Mouse (Mus musculus) liver, embryonic 11.5 days (tissue): ENCODE measurements around the gene 2410004P03Rik. TPM values are rescaled to one million over a fixed set of nuclear protein-coding genes. Genes with fewer than 3 reads are reported as not detected.
"Not testable (repeated sequence)": the region's sequence is repeated elsewhere in the genome, so short reads cannot be mapped to it uniquely, and the experiment has no call there.

Experiments
- ATAC-seq: fragments of 200-750 bp; cut with Nextera tagmentation; replicated peaks from 2 replicates; pipeline ENCODE4 v1.8.0; 2017; ENCODE audit warnings: moderate number of reproducible peaks, mild to moderate bottlenecking, moderate TSS enrichment, moderate library complexity; ENCODE audit not compliant: low FRiP score
- DNase-seq: peaks from one replicate; pipeline ENCODE4 v3.0.0-alpha.2; 2017; ENCODE audit warnings: low spot score
- H3K27ac ChIP-seq: fragments of 300-500 bp; sonication (generic); 2 replicates; pipeline ENCODE4 v1.5.1; 2014; ENCODE audit warnings: mild to moderate bottlenecking, low read depth, low read length, control low read depth
- H3K27me3 ChIP-seq: fragments of 300-500 bp; sonication (generic); replicated peaks from 2 replicates; pipeline ENCODE4 v1.6.1; 2014; ENCODE audit warnings: low read length, mixed read lengths; ENCODE audit not compliant: control insufficient read depth, insufficient read depth
- H3K36me3 ChIP-seq: fragments of 300-500 bp; sonication (generic); 2 replicates; pipeline ENCODE4 v1.6.1; 2014; ENCODE audit warnings: mild to moderate bottlenecking, low read length, moderate library complexity, mixed read lengths; ENCODE audit not compliant: control insufficient read depth, insufficient read depth
- H3K4me1 ChIP-seq: fragments of 300-500 bp; sonication (generic); replicated peaks from 2 replicates; pipeline ENCODE4 v1.6.1; 2014; ENCODE audit warnings: low read length, mixed read lengths; ENCODE audit not compliant: control insufficient read depth, insufficient read depth
- H3K4me2 ChIP-seq: fragments of 300-500 bp; sonication (generic); 2 replicates; pipeline ENCODE4 v1.6.1; 2014; ENCODE audit warnings: mild to moderate bottlenecking, control low read depth, moderate library complexity
- H3K4me3 ChIP-seq: fragments of 300-500 bp; sonication (generic); 2 replicates; pipeline ENCODE4 v1.5.1; 2014; ENCODE audit warnings: low read depth, low read length, control low read depth
- H3K9ac ChIP-seq: fragments of 300-500 bp; sonication (generic); 2 replicates; pipeline ENCODE4 v1.6.1; 2014; ENCODE audit warnings: low read depth, low read length, control low read depth
- H3K9me3 ChIP-seq: fragments of 300-500 bp; sonication (generic); 2 replicates; pipeline ENCODE4 v1.6.1; 2016; ENCODE audit warnings: low read length, inconsistent platforms, mixed read lengths; ENCODE audit not compliant: control insufficient read depth
- WGBS: fragments of 180-500 bp; shearing (Covaris S2); extraction: QIAGEN DNeasy Blood & Tissue Kit; methylation state at CpG from one replicate; pipeline ENCODE4 v1.1.7; 2014; 5-methylcytosine and 5-hydroxymethylcytosine counted together
- polyA plus RNA-seq: library from polyadenylated mRNA; unstranded; fragments of >200 nt; fragmentation: Nextera tagmentation; extraction: Ambion mirVana; gene quantifications from 2 replicates; pipeline ENCODE4 v1.2.1, GENCODE M21; 2014

The 2410004P03Rik gene
- polyA plus RNA-seq, 1 experiment from 2014 or later: 0.11 TPM

GRCm38 (mm10) chr12:17033464-17033841 is 21.9 kb upstream of the 2410004P03Rik start:
- no peaks in the 10 kb centered on the region for H3K4me1 ChIP-seq
- ATAC-seq: no peak
- WGBS: 79% methylated on average over 9 of the region's 9 CpGs

GRCm38 (mm10) chr12:17032694-17033463 is 21.4 kb upstream of the 2410004P03Rik start:
- 38% methylated on average over 13 of the region's 13 CpGs for WGBS
- ATAC-seq: no peak
- peak overlapping the region; percentile 17; the same call in 1 of the 2 replicates for H3K4me2 ChIP-seq
- no peak overlapping the region for H3K9ac ChIP-seq
- DNase-seq: peak; percentile 37
- no peaks in the 10 kb centered on the region for H3K36me3 ChIP-seq
- no peaks in the 10 kb centered on the region for H3K27me3 ChIP-seq
- no peak overlapping the region for H3K27ac ChIP-seq
- no peaks in the 10 kb centered on the region for H3K9me3 ChIP-seq
- H3K4me1 ChIP-seq: no peaks in the 10 kb centered on the region
- H3K4me3 ChIP-seq: no peak overlapping the region

More at GRCm38 (mm10) chr12:17033464-17033841, 21.9 kb upstream of the 2410004P03Rik start:
- Histone ChIP-seq H3K9me3 (no peaks in the 10 kb centered on the region), H3K9ac (no peak overlapping the region), H3K4me2 (no peak overlapping the region), H3K27me3 (no peaks in the 10 kb centered on the region), H3K4me3 (no peak overlapping the region), H3K27ac (no peak overlapping the region), H3K36me3 (no peaks in the 10 kb centered on the region)
- DNase-seq: no peak

- no peak overlapping the region for H3K4me3 ChIP-seq
- no peaks in the 10 kb centered on the region for H3K9me3 ChIP-seq
- 90% methylated on average over 6 of the region's 6 CpGs for WGBS
- no peaks in the 10 kb centered on the region for H3K4me1 ChIP-seq
- no peak overlapping the region for H3K4me2 ChIP-seq
- H3K27me3 ChIP-seq: no peaks in the 10 kb centered on the region
- DNase-seq (no peak), ATAC-seq (no peak)
- H3K27ac ChIP-seq: no peak overlapping the region
- H3K9ac ChIP-seq: no peak overlapping the region
- no peaks in the 10 kb centered on the region for H3K36me3 ChIP-seq
Measured at GRCm38 (mm10) chr12:17024554-17025110, 13.1 kb upstream of the 2410004P03Rik start.

- no peaks in the 10 kb centered on the region for H3K27me3 ChIP-seq
- ATAC-seq (no peak), DNase-seq (no peak)
- no peaks in the 10 kb centered on the region for H3K36me3 ChIP-seq
- 83% methylated on average over 4 of the region's 4 CpGs for WGBS
- no peak overlapping the region for H3K4me2 ChIP-seq
- no peaks in the 10 kb centered on the region for H3K4me1 ChIP-seq
- H3K9me3 ChIP-seq: no peaks in the 10 kb centered on the region
- H3K9ac ChIP-seq: no peak overlapping the region
- H3K27ac ChIP-seq: no peak overlapping the region
- H3K4me3 ChIP-seq: no peak overlapping the region
Measured at GRCm38 (mm10) chr12:17022145-17022544, 10.6 kb upstream of the 2410004P03Rik start.

- H3K4me2 ChIP-seq, H3K4me3 ChIP-seq, H3K9me3 ChIP-seq, H3K4me1 ChIP-seq, H3K9ac ChIP-seq, DNase-seq, ATAC-seq, H3K27ac ChIP-seq, H3K36me3 ChIP-seq, H3K27me3 ChIP-seq: not testable (repeated sequence)
- 71% methylated on average over 4 of the region's 4 CpGs for WGBS
Measured at GRCm38 (mm10) chr12:17021125-17021524, 9.6 kb upstream of the 2410004P03Rik start.

GRCm38 (mm10) chr12:17018468-17018867 is 6.9 kb upstream of the 2410004P03Rik start:
- H3K9me3 ChIP-seq: no peaks in the 10 kb centered on the region
- H3K36me3 ChIP-seq: no peaks in the 10 kb centered on the region
- H3K27me3 ChIP-seq: no peaks in the 10 kb centered on the region
- no peaks in the 10 kb centered on the region for H3K4me1 ChIP-seq
- ATAC-seq (no peak), DNase-seq (no peak)
- no peak overlapping the region for H3K27ac ChIP-seq
- 31% methylated on average over 4 of the region's 4 CpGs for WGBS
- no peak overlapping the region for H3K4me3 ChIP-seq
- H3K9ac ChIP-seq: no peak overlapping the region
- H3K4me2 ChIP-seq: no peak overlapping the region

- 0 out of 2 replicates have a peak, but pooled peaks cover 6% of the 10 kb centered on the region for H3K4me1 ChIP-seq
- H3K36me3 ChIP-seq: no peaks in the 10 kb centered on the region
- DNase-seq: no peak
- no peaks in the 10 kb centered on the region for H3K9me3 ChIP-seq
- H3K27ac ChIP-seq: no peak overlapping the region
- no peak for ATAC-seq
- no peak overlapping the region for H3K9ac ChIP-seq
- WGBS: 87% methylated on average over 2 of the region's 2 CpGs
- no peak overlapping the region for H3K4me2 ChIP-seq
- H3K4me3 ChIP-seq: no peak overlapping the region
- H3K27me3 ChIP-seq: no peaks in the 10 kb centered on the region
Measured at GRCm38 (mm10) chr12:17015711-17016110, 4.2 kb upstream of the 2410004P03Rik start.

- DNase-seq: no peak
- H3K4me1 ChIP-seq: 0 out of 2 replicates have a peak, but pooled peaks cover 6% of the 10 kb centered on the region
- no peak overlapping the region for H3K27ac ChIP-seq
- ATAC-seq: no peak
- no peak overlapping the region for H3K9ac ChIP-seq
- 70% methylated on average over 2 of the region's 2 CpGs for WGBS
- no peaks in the 10 kb centered on the region for H3K9me3 ChIP-seq
- H3K36me3 ChIP-seq: no peaks in the 10 kb centered on the region
- no peak overlapping the region for H3K4me3 ChIP-seq
- no peak overlapping the region for H3K4me2 ChIP-seq
- no peaks in the 10 kb centered on the region for H3K27me3 ChIP-seq
Measured at GRCm38 (mm10) chr12:17012067-17012899, 756 bp upstream of the 2410004P03Rik start.
